Mouse (Mus musculus): ENCODE data around the gene Chd3.

DNA sequence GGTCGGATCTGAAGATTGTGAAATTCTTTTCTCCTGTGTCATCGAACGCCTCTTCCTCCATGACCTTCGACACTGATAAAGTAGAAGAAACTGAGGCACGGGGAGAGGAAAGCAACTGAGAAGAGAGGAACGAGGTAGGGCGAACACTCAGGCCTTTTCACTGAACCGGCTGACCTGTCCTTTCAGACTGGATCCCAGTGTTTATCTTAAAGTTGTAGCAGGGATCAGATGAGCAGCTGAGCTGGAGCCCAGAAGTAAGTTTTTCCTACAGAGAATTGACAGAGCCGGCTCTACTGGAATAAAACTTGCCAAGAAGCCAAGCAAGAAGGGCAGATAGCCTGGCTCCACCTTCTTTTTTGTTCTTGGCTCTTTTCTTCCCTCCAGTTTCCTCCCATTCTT, 1.6 kb upstream of the Chd3 start:
- TF ChIP-seq USF1 (IDR thresholded peaks at IDR 0.05; ENCODE audit: low read depth, low read length) = no peak
- TF ChIP-seq SIN3A (IDR thresholded peaks at IDR 0.05; ENCODE audit: low read length) = no peak
- TF ChIP-seq POLR2A (IDR thresholded peaks at IDR 0.05; ENCODE audit: low read depth, low read length) = no peak
- TF ChIP-seq MAX (IDR thresholded peaks at IDR 0.05; ENCODE audit: low read length) = no peak
- no peak for TF ChIP-seq CTCF (conservative IDR thresholded peaks at IDR 0.05 in 1 of 2, IDR thresholded peaks at IDR 0.05 in 1 of 2; ENCODE audit: low read depth in 2 of 2, low read length in 2 of 2)
- no peak for TF ChIP-seq ZKSCAN1 (IDR thresholded peaks at IDR 0.05; ENCODE audit: borderline replicate concordance, low read depth, low read length)
- no peak for TF ChIP-seq MAFK (IDR thresholded peaks at IDR 0.05; ENCODE audit: insufficient replicate concordance, low read length)

All from CH12.LX (cell line).